Mouse (Mus musculus): Measurements from ENCODE around the gene Ing2. TPM values are rescaled to one million over a fixed set of nuclear protein-coding genes. Genes with fewer than 3 reads are reported as not detected.

Gene Ing2
- 15.9 and 16.2 TPM in 2 replicates for polyA plus RNA-seq (2016; fragmentation: Nextera tagmentation; extraction: Ambion mirVana)

DNA sequence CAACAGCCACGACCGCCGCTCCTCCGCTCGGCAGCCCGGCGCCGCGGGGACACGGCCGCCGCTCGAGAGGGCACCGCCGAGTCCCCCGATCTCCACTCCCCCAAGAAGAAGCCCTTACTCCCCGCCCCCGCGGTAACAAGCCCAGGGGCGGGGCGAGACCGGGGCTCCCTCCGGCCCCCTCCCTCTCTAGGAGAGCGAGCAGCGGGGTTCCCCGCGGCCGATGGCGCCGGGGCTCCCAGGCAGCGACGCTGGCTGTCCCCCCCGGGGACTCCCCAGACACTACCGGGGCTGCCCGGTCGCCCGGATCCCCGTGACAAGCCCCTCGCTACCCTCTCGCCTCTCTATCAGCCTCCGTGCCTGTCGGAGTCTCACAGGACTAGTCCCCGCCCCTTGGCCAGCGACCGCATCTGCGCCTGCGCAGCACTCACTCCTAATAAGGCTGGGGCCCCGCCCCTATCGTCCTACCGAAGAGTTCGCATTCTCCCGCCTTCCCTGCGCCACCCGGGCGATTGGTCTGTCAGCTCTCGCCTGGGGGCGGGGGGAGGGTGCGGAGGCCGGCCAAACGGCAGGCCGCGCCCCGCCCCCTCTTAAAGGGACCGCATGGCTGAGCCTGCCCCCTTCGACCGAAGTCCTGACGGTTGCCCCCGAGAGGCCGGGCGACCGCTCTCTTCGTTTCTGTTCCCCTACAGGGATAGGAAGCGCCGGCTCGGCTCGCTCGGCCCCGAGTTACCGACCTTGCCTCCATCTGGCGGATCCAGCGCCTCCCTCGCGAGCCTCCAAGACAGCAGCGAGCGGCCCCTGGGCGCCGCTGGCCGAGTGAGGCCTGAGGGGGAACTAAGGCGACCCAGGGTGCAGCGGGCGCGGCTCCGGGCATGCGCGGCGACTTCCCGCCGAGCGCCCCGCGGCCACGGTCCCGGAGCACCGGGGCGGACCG, at the start of gene Ing2:
Gene Ing2, minus strand, starts transcription at position 780 of the 934 bp plus-strand sequence.
- no peaks in the 10 kb centered on the region for H3K27me3 ChIP-seq
- under 1% methylated on average over 87 of the region's 106 CpGs for WGBS

DNA sequence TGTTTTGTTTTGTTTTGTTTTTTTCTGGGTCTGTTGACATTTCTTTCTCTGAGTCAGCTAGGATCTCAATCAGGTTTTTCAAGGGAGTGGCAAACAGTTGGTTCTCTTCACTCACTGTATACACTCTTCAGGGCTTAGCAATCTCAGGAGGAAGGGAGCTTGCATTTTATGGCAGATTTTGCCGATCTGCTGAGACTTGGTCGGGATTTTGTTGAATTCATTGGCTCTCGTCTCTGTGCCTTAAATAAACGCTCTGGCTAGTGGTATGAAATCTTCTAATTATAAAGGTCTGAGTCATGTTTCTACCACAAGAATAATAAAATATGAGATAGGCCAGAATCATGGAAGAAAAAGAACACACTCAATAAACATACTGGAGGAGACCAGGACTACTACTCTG, 46.3 kb upstream of the Ing2 start:
- Histone ChIP-seq H3K4me2 (replicated peaks) (no peak overlapping the region), H3K9ac (no peak overlapping the region), H3K4me1 (no peaks in the 10 kb centered on the region), H3K27me3 (no peaks in the 10 kb centered on the region), H3K9me3 (replicated peaks) (no peaks in the 10 kb centered on the region), H3K36me3 (no peaks in the 10 kb centered on the region), H3K4me3 (no peak overlapping the region), H3K27ac (no peak overlapping the region)
- 79% methylated on average over 4 of the region's 4 CpGs for WGBS
- ATAC-seq (ENCODE audit: low FRiP score), result no peak

More for the DNA sequence above, at the start of gene Ing2:
- peak within 1 kb of the TSS; percentile 95 for H3K27ac ChIP-seq
- no peaks in the 10 kb centered on the region for H3K36me3 ChIP-seq
- H3K4me2 ChIP-seq (replicated peaks), result peak within 1 kb of the TSS; percentile 74
- peak within 1 kb of the TSS; percentile 91 for H3K9ac ChIP-seq
- H3K9me3 ChIP-seq (replicated peaks), result no peaks in the 10 kb centered on the region
- peak within 1 kb of the TSS; percentile 89 for H3K4me3 ChIP-seq
- H3K4me1 ChIP-seq, result peaks cover 7% of the 10 kb centered on the region
- ATAC-seq (ENCODE audit: low FRiP score), result peak; percentile 93

DNA sequence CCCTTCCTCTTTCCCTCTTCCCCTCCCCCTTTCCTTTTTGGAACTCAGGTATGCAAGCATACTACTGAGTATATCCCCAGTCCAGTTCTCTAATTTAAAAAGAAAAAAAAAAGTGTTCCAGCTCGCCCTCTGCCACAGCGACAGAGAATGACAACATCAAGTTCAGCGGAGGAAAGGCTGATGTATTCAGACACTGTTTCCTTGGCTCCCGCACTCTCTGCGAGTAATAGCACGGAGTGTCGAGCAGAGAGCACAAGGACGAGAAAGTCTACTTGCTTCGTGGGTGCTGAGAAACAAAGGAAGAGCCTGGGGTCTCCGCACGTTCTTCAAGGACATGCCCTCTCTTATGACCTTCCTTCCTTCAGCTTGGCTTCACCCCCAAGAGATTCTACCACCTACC, 43.3 kb upstream of the Ing2 start:
- no peaks in the 10 kb centered on the region for H3K27me3 ChIP-seq
- H3K4me1 ChIP-seq, result no peaks in the 10 kb centered on the region; the same call in 1 of the 2 replicates
- no peaks in the 10 kb centered on the region for H3K9me3 ChIP-seq (replicated peaks)
- H3K27ac ChIP-seq, result no peak overlapping the region
- H3K4me2 ChIP-seq (replicated peaks), result no peak overlapping the region
- ATAC-seq (ENCODE audit: low FRiP score), result no peak
- H3K4me3 ChIP-seq, result no peak overlapping the region
- H3K9ac ChIP-seq, result no peak overlapping the region
- H3K36me3 ChIP-seq, result no peaks in the 10 kb centered on the region
- 24% methylated on average over 11 of the region's 11 CpGs for WGBS

GRCm38 (mm10) chr8:47713761-47714745, 38.7 kb upstream of the Ing2 start, which contains the start of gene Cdkn2aip:
Cdkn2aip (minus strand) TSS chr8:47713932.
- Histone ChIP-seq H3K4me1 (peaks cover 10% of the 10 kb centered on the region), H3K36me3 (peaks cover 16% of the 10 kb centered on the region), H3K4me2 (replicated peaks) (peak within 1 kb of the TSS; percentile 67), H3K27me3 (no peaks in the 10 kb centered on the region), H3K27ac (peak within 1 kb of the TSS; percentile 95), H3K9ac (peak within 1 kb of the TSS; percentile 92), H3K4me3 (peak within 1 kb of the TSS; percentile 96), H3K9me3 (replicated peaks) (no peaks in the 10 kb centered on the region)
- peak; percentile 94 for ATAC-seq (ENCODE audit: low FRiP score)
- 1% methylated on average over 102 of the region's 114 CpGs for WGBS

- Histone ChIP-seq H3K9me3 (replicated peaks) (no peaks in the 10 kb centered on the region), H3K4me1 (peaks cover 10% of the 10 kb centered on the region), H3K4me3 (peak overlapping the region; percentile 96), H3K36me3 (peaks cover 24% of the 10 kb centered on the region), H3K27ac (peak overlapping the region; percentile 95), H3K27me3 (no peaks in the 10 kb centered on the region), H3K9ac (peak overlapping the region; percentile 92), H3K4me2 (replicated peaks) (peak overlapping the region; percentile 67)
- WGBS, result under 1% methylated on average over 44 of the region's 44 CpGs
- peak; percentile 66 for ATAC-seq (ENCODE audit: low FRiP score)
Observed at GRCm38 (mm10) chr8:47713171-47713663, 37.9 kb upstream of the Ing2 start.

DNA sequence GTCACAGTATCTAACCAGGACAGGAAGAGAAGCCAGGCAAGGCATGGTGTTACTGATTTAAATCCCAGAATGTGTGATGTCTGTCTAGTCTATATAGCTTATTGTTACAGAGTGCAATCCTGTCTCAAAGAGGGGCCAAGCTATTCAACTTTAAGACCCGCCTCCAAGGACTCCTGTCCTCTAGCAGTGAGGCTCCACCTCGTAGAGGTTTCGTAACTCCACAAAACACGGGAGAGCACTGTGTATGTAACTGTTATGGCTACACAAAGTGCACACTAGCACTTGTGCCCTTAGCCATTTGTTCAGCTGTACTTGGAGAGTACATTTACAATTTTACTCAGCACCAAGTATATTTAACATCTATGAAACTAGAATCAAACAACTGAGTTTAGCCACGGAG, 32.8 kb upstream of the Ing2 start:
- Histone ChIP-seq H3K36me3 (peaks cover 42% of the 10 kb centered on the region), H3K4me2 (replicated peaks) (no peak overlapping the region), H3K4me3 (no peak overlapping the region), H3K27me3 (no peaks in the 10 kb centered on the region), H3K4me1 (peaks cover 10% of the 10 kb centered on the region), H3K9me3 (replicated peaks) (no peaks in the 10 kb centered on the region), H3K9ac (no peak overlapping the region), H3K27ac (no peak overlapping the region)
- no peak for ATAC-seq (ENCODE audit: low FRiP score)
- WGBS, result 85% methylated on average over 5 of the region's 5 CpGs

GRCm38 (mm10) chr8:47706746-47707145, 31.4 kb upstream of the Ing2 start:
- ATAC-seq (ENCODE audit: low FRiP score), result no peak
- 96% methylated on average over 8 of the region's 8 CpGs for WGBS
- Histone ChIP-seq H3K4me1 (peaks cover 2% of the 10 kb centered on the region), H3K27me3 (no peaks in the 10 kb centered on the region), H3K9me3 (replicated peaks) (no peaks in the 10 kb centered on the region), H3K4me2 (replicated peaks) (no peak overlapping the region), H3K4me3 (no peak overlapping the region), H3K27ac (no peak overlapping the region), H3K9ac (no peak overlapping the region), H3K36me3 (peaks cover 37% of the 10 kb centered on the region)

- WGBS, result 45% methylated on average over 1 of the region's 1 CpGs
- no peaks in the 10 kb centered on the region for H3K27me3 ChIP-seq
- no peaks in the 10 kb centered on the region; the same call in 1 of the 2 replicates for H3K9me3 ChIP-seq (replicated peaks)
- H3K4me1 ChIP-seq, result no peaks in the 10 kb centered on the region
- no peak for ATAC-seq (ENCODE audit: low FRiP score)
- no peak overlapping the region for H3K9ac ChIP-seq
- H3K4me3 ChIP-seq, result no peak overlapping the region
- H3K4me2 ChIP-seq (replicated peaks), result no peak overlapping the region
- peaks cover 11% of the 10 kb centered on the region for H3K36me3 ChIP-seq
- H3K27ac ChIP-seq, result no peak overlapping the region
Observed at GRCm38 (mm10) chr8:47702333-47702732, 27.0 kb upstream of the Ing2 start.

DNA sequence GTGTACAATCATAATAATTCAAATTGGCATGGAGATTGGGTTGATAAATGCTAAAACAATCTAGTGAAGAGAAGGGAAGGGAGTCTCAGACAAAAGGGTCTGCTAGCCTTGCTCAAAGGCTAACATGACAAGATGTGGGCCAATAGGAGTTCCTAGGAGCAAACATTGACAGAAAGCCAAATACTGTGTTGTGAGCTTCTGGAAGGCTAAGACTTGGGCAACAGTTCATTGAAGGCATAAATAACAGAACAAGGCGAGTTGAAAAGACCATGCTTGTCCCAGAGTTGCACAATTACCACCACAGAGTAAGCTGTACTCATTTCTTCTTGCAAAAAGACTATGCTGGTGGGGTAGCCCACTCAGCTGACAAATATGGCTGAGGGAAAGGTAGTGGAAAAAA, 22.3 kb upstream of the Ing2 start:
- 66% methylated on average over 1 of the region's 1 CpGs for WGBS
- Histone ChIP-seq H3K9me3 (replicated peaks) (no peaks in the 10 kb centered on the region; the same call in 1 of the 2 replicates), H3K4me3 (no peak overlapping the region), H3K27ac (no peak overlapping the region), H3K27me3 (no peaks in the 10 kb centered on the region), H3K4me1 (no peaks in the 10 kb centered on the region), H3K9ac (no peak overlapping the region), H3K36me3 (no peaks in the 10 kb centered on the region), H3K4me2 (replicated peaks) (no peak overlapping the region)
- no peak for ATAC-seq (ENCODE audit: low FRiP score)

DNA sequence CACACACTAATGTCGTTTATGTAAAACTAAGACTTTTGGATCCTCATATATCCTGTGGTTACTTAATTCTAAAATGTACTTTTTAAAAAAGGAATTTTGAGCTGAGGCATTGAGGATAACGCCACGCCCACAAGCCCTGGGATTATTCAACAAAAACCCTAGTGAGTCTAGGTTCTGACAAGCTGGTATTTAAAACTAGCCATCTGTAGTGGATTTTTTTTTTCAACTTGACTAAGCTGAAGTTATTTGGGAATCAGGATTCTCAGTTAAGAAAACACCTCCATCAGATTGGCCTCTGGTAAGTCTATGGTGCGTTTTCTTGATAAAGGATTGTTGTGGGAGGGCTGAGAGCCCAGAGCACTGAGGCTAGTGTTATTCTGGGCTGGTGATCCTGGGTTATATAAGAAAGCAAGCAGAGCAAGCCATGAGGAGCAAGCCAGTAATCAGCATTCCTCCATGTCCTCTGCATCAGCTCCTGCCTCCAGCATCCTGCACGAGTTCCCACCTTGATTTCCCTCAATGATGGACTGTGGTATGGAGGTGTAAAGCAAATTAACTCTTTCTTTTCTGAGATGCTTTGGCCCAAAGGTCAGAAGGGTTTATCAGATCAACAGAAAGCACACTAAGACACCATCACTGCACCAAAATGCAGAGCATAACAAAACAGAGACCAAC, 20.2 kb upstream of the Ing2 start:
- Histone ChIP-seq H3K27me3 (peaks cover 8% of the 10 kb centered on the region; the same call in 1 of the 2 replicates), H3K9me3 (replicated peaks) (no peaks in the 10 kb centered on the region), H3K27ac (no peak overlapping the region), H3K4me2 (replicated peaks) (no peak overlapping the region), H3K4me3 (no peak overlapping the region), H3K9ac (no peak overlapping the region), H3K4me1 (peaks cover 3% of the 10 kb centered on the region; the same call in 1 of the 2 replicates), H3K36me3 (no peaks in the 10 kb centered on the region)
- 84% methylated on average over 5 of the region's 5 CpGs for WGBS
- ATAC-seq (ENCODE audit: low FRiP score), result no peak

DNA sequence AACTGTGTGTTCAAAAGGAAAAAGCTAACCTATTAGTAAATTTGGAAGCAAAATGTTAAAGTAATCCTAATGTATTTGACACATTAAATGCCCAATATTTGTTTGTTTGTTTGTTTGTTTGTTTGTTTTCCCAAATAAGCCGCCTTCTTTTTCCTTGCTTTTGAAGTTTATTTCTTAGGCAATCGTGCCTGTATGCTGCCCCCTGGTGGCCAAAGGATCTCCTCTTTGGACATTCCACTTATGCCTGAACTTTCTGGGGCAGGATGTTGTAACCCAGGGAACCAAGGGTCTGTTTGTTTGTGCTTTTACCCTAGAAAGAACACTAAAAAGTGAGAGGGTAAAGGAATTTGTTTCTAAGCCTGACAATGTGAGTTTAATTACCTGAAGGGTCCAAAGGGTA, 17.8 kb upstream of the Ing2 start:
- H3K27me3 ChIP-seq, result peaks cover 8% of the 10 kb centered on the region; the same call in 1 of the 2 replicates
- no peak overlapping the region for H3K4me3 ChIP-seq
- H3K4me2 ChIP-seq (replicated peaks), result no peak overlapping the region
- no peak overlapping the region for H3K9ac ChIP-seq
- peaks cover 7% of the 10 kb centered on the region; the same call in 1 of the 2 replicates for H3K4me1 ChIP-seq
- ATAC-seq (ENCODE audit: low FRiP score), result no peak
- no peaks in the 10 kb centered on the region for H3K36me3 ChIP-seq
- 25% methylated on average over 2 of the region's 2 CpGs for WGBS
- no peak overlapping the region for H3K27ac ChIP-seq
- peaks cover 7% of the 10 kb centered on the region; the same call in 1 of the 2 replicates for H3K9me3 ChIP-seq (replicated peaks)

All from hindbrain, embryonic 12.5 days (tissue).